Mouse (Mus musculus): ENCODE data around the gene Traf3ip2.

DNA sequence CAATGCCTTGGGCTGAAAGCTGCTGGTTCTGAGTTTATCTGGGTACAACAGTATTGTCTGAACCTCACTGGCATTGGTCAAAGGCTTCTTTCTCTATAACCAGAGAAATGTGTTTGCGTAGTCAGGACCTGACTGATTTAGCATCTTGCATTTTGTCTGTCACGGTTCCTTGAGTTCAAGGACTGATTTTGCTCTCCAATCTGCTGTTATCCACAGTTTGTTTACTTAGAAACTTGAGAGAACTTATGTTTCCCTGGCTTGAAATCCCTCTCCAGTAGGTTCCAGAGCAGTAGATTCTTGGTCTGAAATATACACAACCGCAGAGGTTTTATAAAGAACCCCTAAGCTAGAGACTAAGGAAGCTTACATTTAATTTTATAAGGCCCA is 47.5 kb downstream of the Traf3ip2 start:
- TF ChIP-seq POLR2A (IDR thresholded peaks at IDR 0.05; ENCODE audit: low read depth, low read length) (no peak), CTCF (IDR thresholded peaks at IDR 0.05; ENCODE audit: borderline replicate concordance, insufficient read depth, low read length) (no peak)

Measured in embryonic fibroblast, embryonic 13.5 days (primary cell).